Mouse (Mus musculus) small intestine, adult 2 months (tissue): ENCODE data around the gene Ghrl.

Experiments used
- CTCF ChIP-seq: fragments of 200-500 bp; IDR thresholded peaks from 2 replicates; pipeline ENCODE4 v1.5.1; 2012; ENCODE audit warnings: low read depth, mild to moderate bottlenecking, control low read depth, inconsistent platforms, low read length, moderate library complexity, mixed read lengths; ENCODE audit not compliant: insufficient replicate concordance, insufficient read length; ENCODE audit errors: extremely low read depth
- POLR2A ChIP-seq: fragments of 200-500 bp; IDR thresholded peaks from 2 replicates; pipeline ENCODE4 v1.6.1; 2012; ENCODE audit warnings: low read depth, mild to moderate bottlenecking, control low read depth, inconsistent platforms, low read length, moderate library complexity

GRCm38 (mm10) chr6:113721061-113721460, 1.4 kb upstream of the Ghrl start:
- TF ChIP-seq CTCF = no peak
- no peak for TF ChIP-seq POLR2A
